Mouse (Mus musculus): ENCODE data around the gene Uchl4. TPM values are rescaled to one million over a fixed set of nuclear protein-coding genes. Genes with fewer than 3 reads are reported as not detected.

The Uchl4 gene
- total and polyA plus RNA-seq, 2 experiments from 2014 or later = 0.66 to 2.4 TPM

GRCm38 (mm10) chr9:64271249-64271648 is 36.2 kb downstream of the Uchl4 start:
- Histone ChIP-seq H3K27ac (ENCODE audit: low read depth, low read length) (no peak overlapping the region), H3K36me3 (ENCODE audit: insufficient read depth, low read length) (no peaks in the 10 kb centered on the region), H3K4me3 (ENCODE audit: low read depth, low read length) (no peak overlapping the region), H3K9ac (replicated peaks; ENCODE audit: low read length, poor library complexity, severe bottlenecking) (no peak overlapping the region), H3K4me2 (ENCODE audit: low read depth, low read length, poor library complexity, severe bottlenecking) (no peak overlapping the region), H3K4me1 (ENCODE audit: insufficient read depth, low read length) (no peaks in the 10 kb centered on the region), H3K9me3 (ENCODE audit: low read length) (no peaks in the 10 kb centered on the region), H3K27me3 (ENCODE audit: insufficient read depth, low read length) (no peaks in the 10 kb centered on the region)
- ATAC-seq (ENCODE audit: low FRiP score) = no peak
- WGBS = 66% methylated on average over 3 of the region's 3 CpGs
- no peak for TF ChIP-seq CTCF (IDR thresholded peaks at IDR 0.05)
- DNase-seq (ENCODE audit: low spot score) = no peak

GRCm38 (mm10) chr9:64272611-64273010 is 37.6 kb downstream of the Uchl4 start:
- peak; percentile 68 for TF ChIP-seq CTCF (IDR thresholded peaks at IDR 0.05)
- peak; percentile 43 for DNase-seq (ENCODE audit: low spot score)
- no peak overlapping the region for H3K9ac ChIP-seq (replicated peaks; ENCODE audit: low read length, poor library complexity, severe bottlenecking)
- no peak for ATAC-seq (ENCODE audit: low FRiP score)
- no peaks in the 10 kb centered on the region for H3K4me1 ChIP-seq (ENCODE audit: insufficient read depth, low read length)
- H3K9me3 ChIP-seq (ENCODE audit: low read length) = no peaks in the 10 kb centered on the region
- no peak overlapping the region for H3K4me3 ChIP-seq (ENCODE audit: low read depth, low read length)
- no peaks in the 10 kb centered on the region for H3K36me3 ChIP-seq (ENCODE audit: insufficient read depth, low read length)
- no peak overlapping the region for H3K4me2 ChIP-seq (ENCODE audit: low read depth, low read length, poor library complexity, severe bottlenecking)
- 43% methylated on average over 7 of the region's 7 CpGs for WGBS
- H3K27ac ChIP-seq (ENCODE audit: low read depth, low read length) = no peak overlapping the region
- no peaks in the 10 kb centered on the region for H3K27me3 ChIP-seq (ENCODE audit: insufficient read depth, low read length)

- no peak overlapping the region for H3K4me3 ChIP-seq (ENCODE audit: low read depth, low read length)
- no peaks in the 10 kb centered on the region for H3K9me3 ChIP-seq (ENCODE audit: low read length)
- H3K27ac ChIP-seq (ENCODE audit: low read depth, low read length) = no peak overlapping the region
- H3K4me1 ChIP-seq (ENCODE audit: insufficient read depth, low read length) = no peaks in the 10 kb centered on the region
- no peak for TF ChIP-seq CTCF (IDR thresholded peaks at IDR 0.05)
- no peaks in the 10 kb centered on the region for H3K27me3 ChIP-seq (ENCODE audit: insufficient read depth, low read length)
- no peak for ATAC-seq (ENCODE audit: low FRiP score)
- H3K9ac ChIP-seq (replicated peaks; ENCODE audit: low read length, poor library complexity, severe bottlenecking) = no peak overlapping the region
- DNase-seq (ENCODE audit: low spot score) = no peak
- 59% methylated on average over 4 of the region's 4 CpGs for WGBS
- no peaks in the 10 kb centered on the region for H3K36me3 ChIP-seq (ENCODE audit: insufficient read depth, low read length)
- H3K4me2 ChIP-seq (ENCODE audit: low read depth, low read length, poor library complexity, severe bottlenecking) = no peak overlapping the region
Measured at GRCm38 (mm10) chr9:64273757-64274156, 38.8 kb downstream of the Uchl4 start.

- Histone ChIP-seq H3K9ac (replicated peaks; ENCODE audit: low read length, poor library complexity, severe bottlenecking) (no peak overlapping the region), H3K36me3 (ENCODE audit: insufficient read depth, low read length) (no peaks in the 10 kb centered on the region), H3K27ac (ENCODE audit: low read depth, low read length) (no peak overlapping the region), H3K4me1 (ENCODE audit: insufficient read depth, low read length) (no peaks in the 10 kb centered on the region), H3K9me3 (ENCODE audit: low read length) (no peaks in the 10 kb centered on the region), H3K27me3 (ENCODE audit: insufficient read depth, low read length) (no peaks in the 10 kb centered on the region), H3K4me2 (ENCODE audit: low read depth, low read length, poor library complexity, severe bottlenecking) (no peak overlapping the region), H3K4me3 (ENCODE audit: low read depth, low read length) (no peak overlapping the region)
- WGBS = 75% methylated on average over 4 of the region's 4 CpGs
- TF ChIP-seq CTCF (IDR thresholded peaks at IDR 0.05) = no peak
- ATAC-seq (ENCODE audit: low FRiP score) = no peak
- DNase-seq (ENCODE audit: low spot score) = no peak
Measured at GRCm38 (mm10) chr9:64274291-64274690, 39.3 kb downstream of the Uchl4 start.

- 74% methylated on average over 1 of the region's 1 CpGs for WGBS
- no peak overlapping the region for H3K4me3 ChIP-seq (ENCODE audit: low read depth, low read length)
- peak; percentile 46 for TF ChIP-seq CTCF (IDR thresholded peaks at IDR 0.05)
- H3K9ac ChIP-seq (replicated peaks; ENCODE audit: low read length, poor library complexity, severe bottlenecking) = no peak overlapping the region
- no peaks in the 10 kb centered on the region for H3K27me3 ChIP-seq (ENCODE audit: insufficient read depth, low read length)
- no peak overlapping the region for H3K27ac ChIP-seq (ENCODE audit: low read depth, low read length)
- H3K9me3 ChIP-seq (ENCODE audit: low read length) = no peaks in the 10 kb centered on the region
- H3K4me2 ChIP-seq (ENCODE audit: low read depth, low read length, poor library complexity, severe bottlenecking) = no peak overlapping the region
- no peak for DNase-seq (ENCODE audit: low spot score)
- no peak for ATAC-seq (ENCODE audit: low FRiP score)
- H3K4me1 ChIP-seq (ENCODE audit: insufficient read depth, low read length) = no peaks in the 10 kb centered on the region
- no peaks in the 10 kb centered on the region for H3K36me3 ChIP-seq (ENCODE audit: insufficient read depth, low read length)
Measured at GRCm38 (mm10) chr9:64274919-64275318, 39.9 kb downstream of the Uchl4 start.

- no peak overlapping the region for H3K9ac ChIP-seq (replicated peaks; ENCODE audit: low read length, poor library complexity, severe bottlenecking)
Measured at GRCm38 (mm10) chr9:64277706-64278105, 42.7 kb downstream of the Uchl4 start.

More at GRCm38 (mm10) chr9:64277706-64278105, 42.7 kb downstream of the Uchl4 start:
- no peak overlapping the region for H3K4me3 ChIP-seq (ENCODE audit: low read depth, low read length)
- H3K27ac ChIP-seq (ENCODE audit: low read depth, low read length) = no peak overlapping the region
- ATAC-seq (ENCODE audit: low FRiP score) (no peak), DNase-seq (ENCODE audit: low spot score) (peak; percentile 82)
- TF ChIP-seq CTCF (IDR thresholded peaks at IDR 0.05) = peak; percentile 85
- H3K27me3 ChIP-seq (ENCODE audit: insufficient read depth, low read length) = no peaks in the 10 kb centered on the region
- H3K4me2 ChIP-seq (ENCODE audit: low read depth, low read length, poor library complexity, severe bottlenecking) = no peak overlapping the region
- no peaks in the 10 kb centered on the region for H3K36me3 ChIP-seq (ENCODE audit: insufficient read depth, low read length)
- no peaks in the 10 kb centered on the region for H3K9me3 ChIP-seq (ENCODE audit: low read length)
- 69% methylated on average over 8 of the region's 8 CpGs for WGBS
- H3K4me1 ChIP-seq (ENCODE audit: insufficient read depth, low read length) = peaks cover 8% of the 10 kb centered on the region; the same call in 1 of the 2 replicates

Measured in midbrain, postnatal 0 days (tissue).